8 mouse cellular contexts compared by ENCODE assay signal in genomic region chr13:94178401-94179040, GRCm38 (mm10).
DNase-seq lines count a peak whose midpoint lies in the region; ATAC-seq lines count a peak whose summit lies in the region.

No protein-coding gene starts in this region.

- H3K4me3 ChIP-seq in kidney, embryonic 16.5 days (ENCODE audit: low read length): no peak overlapping the region

- peaks cover 57% of the 10 kb centered on the region for H3K4me1 ChIP-seq in kidney, embryonic 16.5 days (ENCODE audit: insufficient read depth, low read length)

- intact Hi-C loops in gastrocnemius, postnatal 14 days (cut with DNase I; ENCODE audit: low total_unique reads): no loop called here

- no peaks in the 10 kb centered on the region for H3K9me3 ChIP-seq in kidney, embryonic 16.5 days (ENCODE audit: low read length)

- WGBS in kidney, embryonic 16.5 days: 50% methylated on average over 11 of the region's 11 CpGs

- no peak overlapping the region for H3K9ac ChIP-seq in kidney, embryonic 16.5 days (replicated peaks; ENCODE audit: low read length)

- H3K36me3 ChIP-seq in kidney, embryonic 16.5 days (ENCODE audit: insufficient read depth, low read length): peaks cover 19% of the 10 kb centered on the region

- ATAC-seq in kidney, embryonic 16.5 days (ENCODE audit: low FRiP score, low TSS enrichment): no peak

- no peak overlapping the region; the same call in 1 of the 2 replicates for H3K27ac ChIP-seq in kidney, embryonic 16.5 days (ENCODE audit: low read length)

- no peak overlapping the region for H3K4me2 ChIP-seq in kidney, embryonic 16.5 days (replicated peaks; ENCODE audit: low read depth, low read length)

- DNase-seq in adrenal gland, adult 2 months: peak; percentile 80
- no peak for DNase-seq in adrenal gland, postnatal 4 days (ENCODE audit: low spot score in 2 of 2)
- DNase-seq in cerebellum, postnatal 10 days: peak; percentile 91 to 94
- DNase-seq in gastrocnemius, postnatal 14 days: peak; percentile 67
- DNase-seq in layer of hippocampus, adult 8-10 months (ENCODE audit: low spot score in 2 of 2): peak; percentile 83 to 88
- peak; percentile 55 to 65 for DNase-seq in lung, postnatal 4 days
- no peak for DNase-seq in urinary bladder, adult 2 months (ENCODE audit: low spot score)

- no peaks in the 10 kb centered on the region for H3K27me3 ChIP-seq in kidney, embryonic 16.5 days (ENCODE audit: insufficient read depth, low read length)

Comparison
In these comparisons a context has a peak if more than half of its experiments do, and no peak if none do; other contexts are left out.
1. DNase-seq: peak in adrenal gland, adult 2 months (single experiment), cerebellum, postnatal 10 days (2 of 2), gastrocnemius, postnatal 14 days (single experiment), layer of hippocampus, adult 8-10 months (2 of 2) and lung, postnatal 4 days (2 of 2); none in adrenal gland, postnatal 4 days (0 of 2) and urinary bladder, adult 2 months (single experiment).